Mouse (Mus musculus): ENCODE data around the gene Pcbp3. TPM values are rescaled to one million over a fixed set of nuclear protein-coding genes. Genes with fewer than 3 reads are reported as not detected.

The Pcbp3 gene
- total RNA-seq, 2 experiments from 2014 or later: 64.6 to 66.0 TPM

DNA sequence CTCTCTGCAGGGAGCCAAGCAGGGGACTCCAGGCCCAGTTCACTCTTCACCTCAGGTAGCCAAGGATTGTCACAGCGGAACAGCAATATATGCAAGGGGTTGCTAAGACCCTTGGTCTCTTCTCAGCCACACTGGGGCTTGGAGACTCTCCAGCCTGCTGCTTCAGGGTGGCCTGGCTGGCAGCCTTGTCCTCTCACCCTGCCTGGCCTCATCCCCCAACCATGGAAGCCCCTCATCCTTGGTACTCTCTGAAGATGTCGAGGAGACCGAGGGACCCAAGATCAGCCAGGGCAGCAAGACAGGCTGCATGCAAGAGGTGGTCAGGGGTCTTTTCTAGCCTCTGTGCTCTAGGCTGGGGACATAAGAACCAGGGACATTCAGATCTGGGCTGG is 228.0 kb downstream of the Pcbp3 start:
- DNase-seq (ENCODE audit: low spot score in 2 of 2): no peak

DNA sequence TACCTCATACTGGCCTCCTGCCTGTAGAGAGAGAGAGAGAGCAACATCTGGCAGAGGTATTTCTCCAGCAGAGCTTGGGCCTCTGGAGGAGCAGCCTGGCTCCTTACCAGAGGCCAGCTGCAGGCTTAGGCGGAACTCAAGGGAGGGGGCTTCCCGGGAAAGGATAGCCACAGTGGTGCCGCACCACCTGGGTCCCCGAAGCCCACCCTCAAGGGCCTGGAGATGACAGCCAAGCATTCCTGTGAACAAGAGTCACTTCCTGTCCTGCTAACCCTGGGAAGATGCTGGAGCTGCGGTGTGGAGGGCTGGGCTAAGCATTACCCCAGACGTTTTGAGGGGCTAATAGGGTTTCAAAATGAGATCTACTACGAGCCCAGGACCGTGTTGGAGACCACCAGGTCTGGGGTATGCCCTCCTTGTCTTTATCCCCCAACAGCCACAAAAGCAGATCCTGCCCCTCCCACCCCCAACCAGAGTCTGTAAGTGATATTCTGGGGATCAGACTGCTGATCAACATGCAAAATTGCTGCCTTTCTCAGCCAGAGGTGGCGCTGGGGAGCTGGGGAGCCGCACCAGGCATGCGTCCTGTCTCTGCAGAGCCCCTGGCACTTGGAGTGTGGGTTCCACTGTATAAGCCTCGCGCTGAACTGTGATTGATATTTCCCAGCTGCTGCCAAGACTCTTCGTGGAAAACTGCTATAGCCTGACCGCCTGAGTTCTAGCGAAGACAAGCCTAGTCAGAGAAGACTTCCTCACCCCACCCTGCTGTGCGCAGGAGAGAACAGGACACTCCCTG is 228.6 kb downstream of the Pcbp3 start:
- DNase-seq (ENCODE audit: low spot score in 2 of 2): peak; percentile 67 to 74

DNA sequence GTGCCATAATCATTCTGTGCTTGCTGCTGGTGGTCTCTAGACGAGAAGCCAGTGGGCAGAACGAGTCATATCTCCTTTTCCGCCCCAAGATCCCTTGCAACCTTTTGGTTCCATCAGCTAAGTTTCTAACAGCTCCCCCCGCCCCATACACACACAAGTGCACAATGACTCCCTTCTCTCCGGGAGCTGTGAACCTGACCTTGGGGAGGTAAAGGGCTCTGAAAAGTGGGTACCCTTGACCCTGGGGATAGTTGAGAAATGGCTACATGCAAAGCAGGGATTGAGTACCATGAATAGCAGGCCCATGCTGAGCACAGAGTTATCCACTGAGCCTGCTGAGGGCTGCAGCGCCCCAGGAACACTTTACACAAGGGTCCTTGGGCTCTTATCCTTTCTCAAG is 229.3 kb downstream of the Pcbp3 start:
- DNase-seq (ENCODE audit: low spot score in 2 of 2): no peak

DNA sequence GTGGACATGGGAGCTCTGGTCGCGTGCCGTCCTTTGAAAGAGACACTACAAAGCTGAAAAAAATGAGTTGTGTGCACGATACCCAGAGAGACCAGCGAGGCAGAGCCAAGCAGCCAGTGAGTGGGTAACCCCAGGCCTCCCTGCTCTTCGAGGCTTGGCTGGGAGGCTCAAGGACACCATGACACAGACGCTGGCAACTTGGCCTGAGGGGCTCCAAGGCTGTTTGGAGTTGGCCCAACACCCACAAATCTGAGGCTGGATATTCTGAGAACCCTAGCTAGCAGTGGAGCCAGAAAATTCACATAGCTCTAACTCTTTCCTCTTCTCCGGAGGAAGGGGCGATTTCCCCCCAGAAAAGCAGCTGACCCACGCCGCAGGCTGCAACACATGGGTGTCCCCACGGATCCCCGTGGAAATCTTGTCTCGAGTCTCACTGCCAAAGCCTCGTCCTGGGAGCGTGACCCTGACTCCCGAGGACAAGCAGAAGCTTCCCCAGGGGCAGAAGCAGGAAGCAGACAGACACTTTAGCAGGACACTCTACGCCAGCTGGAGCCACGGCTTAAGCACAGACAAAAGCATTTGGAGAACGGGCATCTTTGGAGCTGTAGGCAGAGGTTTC is 230.0 kb downstream of the Pcbp3 start:
- no peak for DNase-seq (ENCODE audit: low spot score in 2 of 2)

DNA sequence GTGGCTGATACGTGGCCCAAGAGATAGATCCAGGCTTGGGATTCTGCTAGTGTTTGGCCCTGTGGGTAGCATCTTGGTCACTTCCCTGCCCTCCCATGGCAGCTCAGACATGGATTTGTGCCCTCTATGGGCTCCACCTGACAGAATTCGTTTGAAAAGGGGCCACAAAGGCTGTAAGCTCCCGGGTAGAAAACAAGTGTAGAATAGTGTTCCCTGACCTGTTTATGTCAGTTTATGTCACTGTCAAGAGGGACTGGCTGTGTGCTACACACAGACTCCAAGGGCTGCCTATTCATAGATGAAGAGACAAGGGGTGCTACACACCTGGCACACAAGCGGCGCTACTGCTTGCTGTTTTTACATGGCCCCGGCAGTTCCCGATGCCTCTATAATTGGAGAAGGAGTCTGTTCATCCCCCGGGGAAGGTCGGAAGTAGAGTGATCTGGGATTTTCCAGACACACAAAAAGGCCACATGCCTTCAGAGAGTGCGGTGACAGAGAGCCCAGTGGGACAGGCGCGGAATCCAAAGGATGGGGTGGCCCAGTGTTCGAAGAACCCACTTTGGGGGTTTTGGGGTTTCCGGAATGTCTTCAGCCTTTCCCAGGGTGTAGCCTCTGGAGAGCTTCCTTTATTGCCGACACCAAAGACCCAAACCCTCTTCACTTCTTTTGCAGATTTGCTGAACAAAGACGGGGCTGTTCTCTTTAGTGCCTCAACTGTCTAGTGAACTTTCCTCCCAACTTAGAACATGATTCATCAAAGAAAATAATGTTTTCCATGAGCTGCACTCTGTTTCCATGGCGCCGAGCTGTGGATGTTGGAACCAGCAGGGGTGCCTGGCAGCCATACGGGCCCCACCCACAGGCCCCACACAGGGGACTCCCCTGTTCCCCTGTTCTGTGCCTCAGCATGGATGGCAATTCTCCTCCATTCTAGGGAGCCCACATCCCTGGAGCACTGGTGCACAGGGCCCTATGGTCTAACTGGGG is 231.8 kb downstream of the Pcbp3 start:
- DNase-seq (ENCODE audit: low spot score in 2 of 2): peak; percentile 78 to 87

DNA sequence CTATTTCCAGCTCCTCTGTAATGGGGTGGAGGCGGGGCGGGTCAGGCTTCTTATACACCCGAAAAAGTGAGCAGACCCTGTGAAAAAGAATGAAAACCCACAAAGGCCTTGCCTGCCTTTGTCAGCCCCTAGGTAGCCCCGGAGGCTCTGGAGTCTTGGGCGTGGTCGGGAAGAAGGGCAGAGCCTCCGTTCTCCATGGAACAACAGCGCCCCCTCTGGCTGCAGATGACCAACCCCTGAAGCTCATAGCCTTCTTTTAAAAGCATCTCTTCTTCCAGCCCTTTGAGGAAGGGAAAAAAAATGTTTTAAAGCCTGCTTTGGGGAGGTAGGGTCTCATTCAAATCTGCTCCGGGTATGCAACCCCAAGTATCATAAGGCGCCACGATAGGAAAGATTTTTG is 233.3 kb downstream of the Pcbp3 start:
- peak; percentile 33 to 55 for DNase-seq (ENCODE audit: low spot score in 2 of 2)

DNA sequence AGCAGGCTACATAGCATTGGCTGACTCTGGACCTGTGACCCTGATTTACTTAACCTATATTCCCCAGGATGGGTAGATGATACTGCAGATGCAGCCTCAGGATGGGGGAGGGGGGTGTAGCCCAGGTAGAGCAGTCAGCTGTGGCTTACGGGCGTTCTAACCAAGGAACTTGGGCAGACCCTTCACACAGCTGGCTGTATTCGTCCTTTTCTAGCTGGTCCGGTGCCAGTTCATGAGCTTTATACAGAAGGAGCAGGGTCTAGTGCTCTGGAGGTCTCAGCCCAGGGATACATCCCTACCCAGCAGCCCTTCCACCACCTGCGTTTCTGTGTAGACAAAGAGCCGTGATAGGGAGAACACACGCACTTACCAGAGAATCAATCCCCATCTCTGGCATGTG is 234.4 kb downstream of the Pcbp3 start:
- no peak for DNase-seq (ENCODE audit: low spot score in 2 of 2)

DNA sequence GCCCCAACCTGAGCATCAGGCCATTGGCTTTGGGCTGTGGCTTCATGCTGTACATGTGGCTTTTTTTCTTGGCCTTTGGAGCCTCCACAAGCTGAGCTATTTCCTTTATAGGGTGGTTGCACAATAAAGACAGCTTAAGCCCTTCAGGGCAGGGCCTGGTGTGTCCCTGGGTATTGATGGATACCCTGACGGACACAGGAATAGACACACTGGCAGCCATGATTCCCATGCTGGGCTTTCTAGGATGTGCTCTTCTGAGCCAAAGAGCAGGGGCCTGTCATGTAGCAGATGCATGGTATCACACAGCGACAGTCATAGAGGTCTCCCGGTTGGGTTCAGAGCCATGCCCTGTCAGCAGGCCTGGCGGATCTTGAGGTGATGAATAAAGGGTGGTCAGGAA is 234.8 kb downstream of the Pcbp3 start:
- no peak for DNase-seq (ENCODE audit: low spot score in 2 of 2)

DNA sequence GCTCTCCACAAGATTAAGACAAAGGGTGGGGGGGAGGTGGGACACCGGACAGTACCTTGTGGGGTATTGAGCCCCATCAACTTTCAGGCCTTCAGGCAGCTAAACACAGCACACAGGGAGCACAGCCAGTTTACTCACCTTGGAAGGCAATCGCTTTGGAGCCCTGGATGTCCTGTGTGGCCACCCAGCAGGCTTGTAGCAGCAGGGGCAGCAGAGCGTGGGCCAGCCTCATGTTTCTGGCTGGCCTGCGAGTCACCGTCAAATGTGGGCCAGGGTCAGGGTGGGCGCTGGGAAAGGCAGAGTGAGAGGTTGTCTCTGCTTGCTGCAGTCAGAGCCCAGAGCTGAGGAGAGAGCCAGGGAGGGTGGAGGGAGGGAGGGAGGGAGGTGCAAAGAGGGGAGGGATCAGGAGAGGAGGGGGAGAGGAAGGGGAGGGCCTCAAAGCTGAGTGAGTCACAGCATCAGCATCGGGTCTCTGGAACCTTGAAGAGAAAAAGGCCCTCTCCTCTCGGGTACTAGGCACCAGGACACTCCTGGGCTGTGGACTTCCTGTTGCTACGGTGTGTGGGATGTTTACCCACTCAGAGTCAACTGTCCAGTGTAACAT is 235.9 kb downstream of the Pcbp3 start, which contains the start of gene Col6a1:
Col6a1 (minus strand) TSS at position 487 of the 604 bp plus-strand sequence.
- DNase-seq (ENCODE audit: low spot score in 2 of 2): no peak

DNA sequence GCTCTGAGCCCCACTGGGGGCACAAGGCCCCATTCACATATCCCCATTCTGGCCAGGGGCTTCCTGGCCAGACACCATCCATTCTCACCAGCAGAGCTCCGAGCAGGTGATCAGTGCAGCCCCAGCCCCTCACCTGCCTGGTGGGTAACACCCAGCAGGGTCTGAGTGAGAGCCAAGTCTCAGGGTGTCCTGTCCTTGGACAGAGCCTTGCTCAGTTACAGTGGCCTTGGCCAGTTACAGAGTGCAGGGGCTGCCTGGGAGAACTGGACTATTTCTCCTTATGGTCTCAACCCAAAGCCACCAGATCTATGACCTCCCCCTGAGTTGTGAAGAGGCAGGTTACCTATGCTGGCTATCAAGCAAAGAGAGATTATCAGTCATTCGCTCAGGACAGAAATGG is 236.6 kb downstream of the Pcbp3 start:
- no peak for DNase-seq (ENCODE audit: low spot score in 2 of 2)

DNA sequence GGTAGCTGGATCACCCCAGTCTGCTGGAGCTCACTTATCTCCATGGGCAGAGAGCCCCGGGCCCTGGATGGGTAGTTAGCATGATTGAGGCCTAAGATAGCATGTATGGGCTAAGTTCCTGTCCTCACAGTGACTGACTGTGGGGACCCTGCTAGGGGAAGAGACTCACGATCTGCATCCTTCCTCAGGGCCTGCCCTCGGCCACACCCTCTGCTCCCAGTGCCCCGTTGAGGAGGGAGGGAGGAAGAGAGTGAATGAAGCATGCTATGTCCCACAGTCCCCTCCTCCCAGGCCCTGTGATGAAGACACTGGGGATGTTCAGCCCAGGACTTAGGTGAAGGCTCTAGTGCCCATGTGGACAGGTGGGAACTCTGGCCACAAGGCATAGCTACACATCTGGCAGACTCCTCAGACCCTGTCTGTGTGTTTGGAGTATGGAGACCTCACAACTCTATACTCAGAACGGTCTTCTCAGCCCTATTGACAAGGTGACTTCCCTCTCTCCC is 237.4 kb downstream of the Pcbp3 start:
- no peak for DNase-seq (ENCODE audit: low spot score in 2 of 2)

DNA sequence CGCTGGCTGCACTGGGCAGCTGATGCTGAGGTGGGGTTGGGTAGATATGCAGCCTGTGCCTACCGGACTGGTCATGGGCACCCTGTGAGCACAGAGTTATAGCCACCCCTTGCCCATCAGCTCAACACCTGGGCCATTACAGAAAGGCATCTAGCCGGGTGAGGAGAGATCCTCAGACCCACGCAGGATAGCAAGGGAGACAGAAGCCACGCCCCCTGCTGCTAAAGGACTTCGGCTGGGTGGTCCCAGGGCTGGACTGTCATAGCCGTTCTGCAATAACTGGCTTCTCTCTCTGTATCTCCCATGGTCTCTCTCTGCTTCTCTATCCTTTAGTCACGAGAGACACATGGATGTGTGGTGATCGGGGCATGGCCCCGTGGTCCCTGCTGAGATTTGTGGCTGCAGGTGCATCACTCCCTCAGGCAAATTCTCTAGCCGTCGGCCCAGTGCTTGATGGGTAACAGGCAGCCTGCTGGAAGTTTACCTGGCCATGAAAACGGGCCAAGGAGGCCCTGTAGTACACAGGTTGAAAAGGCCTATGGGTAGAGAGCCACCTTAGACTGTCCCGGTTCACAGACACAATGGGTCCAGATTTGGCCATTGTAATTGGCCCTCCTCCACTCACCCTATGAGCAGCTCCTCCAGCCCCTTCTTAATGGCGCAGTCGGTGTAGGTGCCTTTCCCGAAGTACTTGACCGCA is 238.8 kb downstream of the Pcbp3 start:
- DNase-seq (ENCODE audit: low spot score in 2 of 2): no peak

DNA sequence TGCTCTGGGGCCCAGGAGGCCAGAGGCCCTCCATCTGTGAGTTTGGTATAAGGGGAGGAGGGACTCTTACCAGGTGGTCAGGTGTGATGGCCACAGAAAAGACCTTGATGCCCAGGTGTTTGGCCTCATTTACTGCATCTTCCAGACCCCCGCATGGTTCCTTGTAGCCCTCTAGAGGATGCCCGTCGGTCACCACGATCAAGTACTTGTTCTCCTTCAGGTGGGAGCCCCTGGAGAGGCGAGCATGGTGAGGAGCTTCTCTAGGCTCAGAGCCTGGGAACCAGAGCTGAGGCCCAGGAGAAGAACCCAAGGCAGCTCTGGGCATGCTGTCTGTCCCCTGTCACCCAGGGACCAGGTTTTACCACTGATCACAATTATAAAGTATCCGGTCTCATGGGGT is 239.9 kb downstream of the Pcbp3 start:
- DNase-seq (ENCODE audit: low spot score in 2 of 2): no peak

DNA sequence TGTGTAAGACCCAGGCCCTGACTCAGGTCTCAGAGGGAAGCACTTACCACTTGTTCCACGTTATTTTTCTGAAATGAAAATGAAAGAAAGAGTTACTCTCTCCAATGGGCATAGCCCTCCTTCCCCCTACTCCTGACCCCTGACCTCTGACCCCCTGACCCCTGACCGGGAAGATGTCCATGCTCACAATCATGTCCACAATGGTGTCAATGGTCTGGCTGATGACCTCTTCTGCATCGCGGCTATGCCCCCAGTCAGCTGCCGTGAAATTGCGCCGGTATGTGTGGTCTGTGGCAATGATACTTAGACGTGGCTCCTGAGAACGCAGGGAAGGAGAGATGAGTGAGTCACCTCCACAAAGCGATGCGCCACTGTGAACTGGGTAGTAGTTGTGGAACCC is 240.5 kb downstream of the Pcbp3 start:
- no peak for DNase-seq (ENCODE audit: low spot score in 2 of 2)

DNA sequence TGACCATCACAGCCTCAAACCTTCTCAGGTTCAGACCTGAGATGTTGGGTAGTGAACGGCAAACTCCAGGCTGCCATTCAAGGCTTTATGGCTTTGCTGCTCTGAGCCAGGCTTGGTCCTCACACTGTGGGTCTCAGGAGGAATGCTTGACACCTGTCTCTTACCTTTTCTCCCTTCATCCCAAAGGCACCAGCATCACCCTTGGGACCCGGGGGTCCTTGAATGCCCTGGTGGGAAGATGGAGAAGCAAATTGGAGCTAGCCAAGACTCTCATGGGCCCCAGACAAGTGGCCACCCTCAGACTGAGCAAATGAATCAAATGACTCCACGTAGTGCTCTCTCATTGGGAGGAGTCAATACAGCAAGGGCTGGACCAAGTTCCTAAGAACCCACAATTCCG is 244.1 kb downstream of the Pcbp3 start:
- no peak for DNase-seq (ENCODE audit: low spot score in 2 of 2)

DNA sequence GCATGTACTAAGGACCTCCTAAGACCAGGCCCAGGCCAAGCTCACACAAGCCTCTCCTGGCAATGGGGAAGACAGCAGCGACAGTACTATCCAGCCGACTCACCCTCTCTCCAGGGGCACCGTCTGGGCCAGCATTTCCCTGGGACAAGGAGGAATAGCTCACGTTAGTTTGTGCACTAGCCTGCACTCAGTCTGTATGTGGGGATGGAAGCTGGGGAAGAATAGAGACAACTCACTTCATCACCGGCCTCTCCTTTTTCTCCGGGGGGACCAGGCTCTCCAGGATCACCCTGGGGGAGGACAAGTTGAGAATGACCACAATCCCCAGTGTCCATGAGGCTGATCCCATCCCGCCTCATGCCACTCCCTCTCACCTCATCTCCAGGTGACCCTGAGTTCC is 244.7 kb downstream of the Pcbp3 start:
- DNase-seq (ENCODE audit: low spot score in 2 of 2): no peak

DNA sequence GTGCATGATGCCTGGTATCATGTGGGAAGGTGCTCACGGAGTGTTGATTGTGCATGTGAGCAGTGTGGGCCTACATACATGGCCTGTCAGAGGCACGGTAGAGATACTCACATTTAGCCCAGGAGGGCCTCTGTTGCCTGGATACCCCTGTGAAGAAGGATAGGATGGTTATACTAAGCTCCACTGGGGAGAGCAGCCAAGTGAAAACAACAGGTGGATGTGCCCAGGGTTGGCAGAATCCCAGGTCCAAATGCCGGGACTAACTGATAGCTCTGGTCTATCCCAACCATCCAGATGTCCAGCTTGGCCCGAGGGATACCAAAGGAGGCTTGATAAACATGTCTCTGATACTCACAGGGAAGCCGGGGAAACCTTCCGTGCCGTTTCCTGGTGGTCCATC is 247.4 kb downstream of the Pcbp3 start:
- DNase-seq (ENCODE audit: low spot score in 2 of 2): peak in 1 of 2 experiments; percentile 27

DNA sequence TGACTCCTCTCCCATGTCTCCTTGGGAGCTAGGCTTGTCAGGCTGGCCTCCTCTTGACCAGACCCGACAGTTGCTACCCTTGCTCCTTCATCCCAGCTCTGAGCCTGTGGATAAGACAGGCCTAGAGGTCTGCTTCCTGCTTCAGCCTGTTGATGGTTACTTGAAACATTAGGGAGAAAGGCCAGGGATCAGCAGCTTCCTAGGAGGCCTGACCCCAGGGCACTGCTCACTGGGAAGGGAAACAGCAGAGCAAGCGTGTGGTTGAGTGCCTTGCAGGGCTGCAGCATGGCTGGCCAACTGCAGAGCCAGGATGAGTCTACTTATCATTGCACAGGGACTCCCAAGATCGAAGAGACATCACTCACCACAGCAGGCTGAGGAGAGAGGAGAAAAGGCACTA is 249.2 kb downstream of the Pcbp3 start:
- no peak for DNase-seq (ENCODE audit: low spot score in 2 of 2)

Measured in layer of hippocampus, adult 18-20 months (tissue).